Mouse (Mus musculus) brain, embryonic 14.5 days (tissue): ENCODE results near the gene Hdac4. TPM values are rescaled to one million over a fixed set of nuclear protein-coding genes. Genes with fewer than 3 reads are reported as not detected.

Experiments used
- DNase-seq: peaks from one replicate; pipeline ENCODE4 v3.0.0-alpha.2; 2011; ENCODE audit warnings: low read depth
- CTCF ChIP-seq: fragments of 200-500 bp; IDR thresholded peaks from 2 replicates; pipeline ENCODE4 v1.5.1; 2012; ENCODE audit warnings: inconsistent platforms, mild to moderate bottlenecking, moderate library complexity, borderline replicate concordance; ENCODE audit not compliant: insufficient read depth, insufficient read length; ENCODE audit errors: extremely low read depth
- POLR2A ChIP-seq: fragments of 200-500 bp; IDR thresholded peaks from 2 replicates; pipeline ENCODE4 v1.6.1; 2012; ENCODE audit warnings: mild to moderate bottlenecking, inconsistent platforms, borderline replicate concordance; ENCODE audit not compliant: poor library complexity, insufficient read depth, insufficient read length, severe bottlenecking; ENCODE audit errors: extremely low read depth
- polyA plus RNA-seq: library from polyadenylated mRNA; depleted of rRNA; stranded (reverse); fragments of >200 nt; gene quantifications from 2 replicates; pipeline ENCODE4 v1.2.3, GENCODE M21; 2012

The Hdac4 gene
- polyA plus RNA-seq, 1 experiment = 21.8 TPM

- no peak for DNase-seq
- TF ChIP-seq CTCF = no peak
- no peak for TF ChIP-seq POLR2A
Measured at GRCm38 (mm10) chr1:92044868-92045267, 150.6 kb downstream of the Hdac4 start.

- DNase-seq = peak; percentile 59
- no peak for TF ChIP-seq CTCF
- TF ChIP-seq POLR2A = no peak
Measured at GRCm38 (mm10) chr1:92043989-92044388, 151.5 kb downstream of the Hdac4 start.

GRCm38 (mm10) chr1:92042126-92042525 lies 153.4 kb downstream of the Hdac4 start:
- no peak for DNase-seq
- TF ChIP-seq POLR2A = no peak
- TF ChIP-seq CTCF = no peak

GRCm38 (mm10) chr1:92041290-92041689 lies 154.2 kb downstream of the Hdac4 start:
- TF ChIP-seq POLR2A = no peak
- no peak for TF ChIP-seq CTCF
- DNase-seq = no peak

- no peak for TF ChIP-seq POLR2A
- no peak for TF ChIP-seq CTCF
Measured at GRCm38 (mm10) chr1:92038714-92039113, 156.8 kb downstream of the Hdac4 start.

GRCm38 (mm10) chr1:92037039-92037438 lies 158.5 kb downstream of the Hdac4 start:
- DNase-seq = no peak
- TF ChIP-seq CTCF (no peak), POLR2A (no peak)

More at GRCm38 (mm10) chr1:92038714-92039113, 156.8 kb downstream of the Hdac4 start:
- peak; percentile 86 for DNase-seq

GRCm38 (mm10) chr1:92035770-92036169 lies 159.7 kb downstream of the Hdac4 start:
- DNase-seq = peak; percentile 51
- TF ChIP-seq CTCF (no peak), POLR2A (no peak)

- no peak for TF ChIP-seq POLR2A
- TF ChIP-seq CTCF = no peak
- no peak for DNase-seq
Measured at GRCm38 (mm10) chr1:92034247-92034646, 161.3 kb downstream of the Hdac4 start.

GRCm38 (mm10) chr1:92033463-92033862 lies 162.0 kb downstream of the Hdac4 start:
- TF ChIP-seq POLR2A (no peak), CTCF (no peak)
- peak; percentile 31 for DNase-seq

GRCm38 (mm10) chr1:92030541-92030940 lies 165.0 kb downstream of the Hdac4 start:
- TF ChIP-seq POLR2A (no peak), CTCF (no peak)
- DNase-seq = peak; percentile 67

GRCm38 (mm10) chr1:92028158-92028557 lies 167.3 kb downstream of the Hdac4 start:
- DNase-seq = no peak
- TF ChIP-seq POLR2A = no peak
- TF ChIP-seq CTCF = no peak

- TF ChIP-seq POLR2A (no peak), CTCF (no peak)
- DNase-seq = no peak
Measured at GRCm38 (mm10) chr1:92026351-92026750, 169.1 kb downstream of the Hdac4 start.
